Mouse (Mus musculus) spleen, adult 2 months (tissue): ENCODE measurements around the gene Apoa4. TPM values are rescaled to one million over a fixed set of nuclear protein-coding genes. Genes with fewer than 3 reads are reported as not detected.

Experiments
- DNase-seq, 2 experiments: peaks; one replicate each; pipeline versions ENCODE4 v3.0.0 to v3.0.0-alpha.2; 2012 to 2021; ENCODE audit warnings: low spot score in 2 of 2, low read depth in 1 of 2
- H3K27ac ChIP-seq: fragments of 200-500 bp; 2 replicates; pipeline ENCODE4 v1.5.1; 2012; ENCODE audit warnings: low read length, inconsistent platforms; ENCODE audit not compliant: insufficient read depth
- H3K27me3 ChIP-seq: fragments of 200-500 bp; 2 replicates; pipeline ENCODE4 v1.6.1; 2012; ENCODE audit warnings: mild to moderate bottlenecking, moderate library complexity, low read length, inconsistent platforms; ENCODE audit not compliant: control insufficient read depth, insufficient read depth
- H3K36me3 ChIP-seq: fragments of 200-500 bp; 2 replicates; pipeline ENCODE4 v1.6.1; 2012; ENCODE audit warnings: mild to moderate bottlenecking, low read length, inconsistent platforms; ENCODE audit not compliant: control insufficient read depth, insufficient read depth
- H3K4me1 ChIP-seq: fragments of 200-500 bp; 2 replicates; pipeline ENCODE4 v1.6.1; 2011; ENCODE audit warnings: inconsistent platforms; ENCODE audit not compliant: control insufficient read depth, insufficient read depth, insufficient read length
- H3K4me3 ChIP-seq: fragments of 200-500 bp; 2 replicates; pipeline ENCODE4 v1.5.1; 2011; ENCODE audit warnings: mild to moderate bottlenecking, inconsistent platforms; ENCODE audit not compliant: insufficient read depth, insufficient read length; ENCODE audit errors: extremely low read depth
- CTCF ChIP-seq: fragments of 200-500 bp; IDR thresholded peaks from 2 replicates; pipeline ENCODE4 v1.5.1; 2011; ENCODE audit warnings: mild to moderate bottlenecking, inconsistent platforms; ENCODE audit not compliant: insufficient read depth, insufficient read length, insufficient replicate concordance; ENCODE audit errors: extremely low read depth
- POLR2A ChIP-seq: fragments of 200-500 bp; IDR thresholded peaks from 2 replicates; pipeline ENCODE4 v1.6.1; 2011; ENCODE audit warnings: low read depth, low read length, inconsistent platforms
- WGBS: fragments of 180-500 bp; shearing (Covaris S2); methylation state at CpG from one replicate; pipeline ENCODE4 v1.1.7; 2018; 5-methylcytosine and 5-hydroxymethylcytosine counted together
- polyA plus RNA-seq: library from polyadenylated mRNA; depleted of rRNA; stranded (reverse); fragments of >200 nt; gene quantifications from 2 replicates; pipeline ENCODE4 v1.2.3, GENCODE M21; 2012

Apoa4 gene
- polyA plus RNA-seq, 1 experiment: 0.33 TPM

GRCm38 (mm10) chr9:46199609-46200008, 40.9 kb upstream of the Apoa4 start:
- no peak overlapping the region for H3K4me3 ChIP-seq
- H3K27ac ChIP-seq: no peak overlapping the region
- no peak for DNase-seq
- no peaks in the 10 kb centered on the region for H3K27me3 ChIP-seq
- TF ChIP-seq POLR2A (no peak), CTCF (no peak)
- H3K36me3 ChIP-seq: peaks cover 25% of the 10 kb centered on the region
- no peaks in the 10 kb centered on the region for H3K4me1 ChIP-seq
- 81% methylated on average over 2 of the region's 2 CpGs for WGBS

- Histone ChIP-seq H3K27ac (no peak overlapping the region), H3K27me3 (no peaks in the 10 kb centered on the region), H3K4me3 (no peak overlapping the region), H3K4me1 (no peaks in the 10 kb centered on the region), H3K36me3 (peaks cover 28% of the 10 kb centered on the region)
- no peak for DNase-seq
- TF ChIP-seq POLR2A: no peak
- TF ChIP-seq CTCF: no peak
- 75% methylated on average over 10 of the region's 10 CpGs for WGBS
Observed at GRCm38 (mm10) chr9:46206834-46207500, 33.5 kb upstream of the Apoa4 start.

DNA sequence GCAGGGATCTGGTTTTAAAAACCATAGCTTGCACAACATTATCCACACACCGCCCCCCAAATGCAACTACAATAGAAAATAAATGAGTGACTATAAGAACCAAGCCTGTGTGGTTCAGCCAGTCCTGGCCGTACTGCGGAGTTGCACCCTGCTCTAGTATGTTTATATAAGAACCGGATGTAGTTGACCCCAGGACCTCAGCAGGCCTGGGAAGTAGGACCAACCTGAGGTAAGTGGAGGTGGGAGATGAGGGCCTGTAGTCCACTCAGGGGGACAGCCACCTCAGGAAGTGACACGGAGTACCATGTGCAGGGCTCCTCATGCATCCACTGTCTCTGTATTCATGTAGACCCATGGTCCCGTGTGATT, 33.0 kb upstream of the Apoa4 start:
- TF ChIP-seq CTCF (no peak), POLR2A (no peak)
- Histone ChIP-seq H3K4me1 (no peaks in the 10 kb centered on the region), H3K4me3 (no peak overlapping the region), H3K36me3 (peaks cover 32% of the 10 kb centered on the region), H3K27ac (no peak overlapping the region), H3K27me3 (no peaks in the 10 kb centered on the region)
- DNase-seq: no peak
- WGBS: 93% methylated on average over 6 of the region's 6 CpGs

GRCm38 (mm10) chr9:46208401-46208974, 32.0 kb upstream of the Apoa4 start:
- Histone ChIP-seq H3K36me3 (peaks cover 30% of the 10 kb centered on the region), H3K27me3 (no peaks in the 10 kb centered on the region), H3K4me1 (no peaks in the 10 kb centered on the region), H3K27ac (no peak overlapping the region), H3K4me3 (no peak overlapping the region)
- DNase-seq: no peak
- TF ChIP-seq POLR2A (no peak), CTCF (no peak)
- 91% methylated on average over 13 of the region's 13 CpGs for WGBS

DNA sequence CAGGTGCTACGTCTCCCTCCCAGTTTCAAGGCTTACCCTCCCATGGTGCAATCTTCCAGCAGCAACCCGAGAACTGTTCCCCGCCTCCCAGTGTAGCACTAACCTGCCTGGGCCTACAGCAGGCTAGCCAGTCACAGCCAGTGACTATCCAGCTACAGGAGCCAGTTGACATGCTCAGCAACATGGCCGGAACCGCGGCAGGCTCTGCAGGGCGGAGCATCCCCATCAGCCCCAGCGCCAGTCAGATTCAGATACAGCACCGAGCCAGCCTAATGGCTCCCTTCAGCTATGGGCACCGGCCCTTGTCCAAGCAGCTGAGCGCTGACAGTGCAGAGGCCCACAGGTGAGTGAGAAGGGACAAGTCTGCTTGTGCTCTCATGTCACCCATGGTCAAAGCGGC, 30.0 kb upstream of the Apoa4 start:
- H3K27me3 ChIP-seq: no peaks in the 10 kb centered on the region
- no peaks in the 10 kb centered on the region for H3K4me1 ChIP-seq
- H3K36me3 ChIP-seq: peaks cover 30% of the 10 kb centered on the region
- no peak overlapping the region for H3K27ac ChIP-seq
- H3K4me3 ChIP-seq: no peak overlapping the region
- TF ChIP-seq POLR2A (no peak), CTCF (no peak)
- 95% methylated on average over 12 of the region's 12 CpGs for WGBS
- no peak for DNase-seq

DNA sequence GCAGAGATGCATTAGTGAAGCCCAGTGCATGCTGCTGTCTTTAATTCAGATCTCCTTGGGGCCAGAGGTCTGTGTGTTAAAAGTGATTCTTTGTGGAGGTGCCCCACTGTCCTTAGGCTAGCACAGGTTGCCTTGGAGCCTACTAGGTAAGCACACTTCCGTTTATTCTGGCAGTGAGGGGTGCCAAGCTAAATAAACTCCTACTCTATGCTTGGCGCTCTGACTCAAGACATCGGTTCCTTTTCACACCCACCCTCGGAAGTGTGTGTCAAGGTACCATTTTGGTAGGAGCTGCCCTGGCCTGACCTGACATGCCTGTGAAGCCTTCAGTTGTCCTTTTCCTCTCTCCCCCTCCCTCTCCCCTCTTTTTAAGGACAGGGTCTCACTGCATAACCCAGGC, 26.2 kb upstream of the Apoa4 start:
- Histone ChIP-seq H3K4me3 (no peak overlapping the region), H3K36me3 (peaks cover 19% of the 10 kb centered on the region), H3K4me1 (no peaks in the 10 kb centered on the region), H3K27ac (no peak overlapping the region), H3K27me3 (no peaks in the 10 kb centered on the region)
- no peak for DNase-seq
- whole genome bisulfite sequencing: 92% methylated on average over 4 of the region's 4 CpGs
- TF ChIP-seq POLR2A (no peak), CTCF (no peak)

DNA sequence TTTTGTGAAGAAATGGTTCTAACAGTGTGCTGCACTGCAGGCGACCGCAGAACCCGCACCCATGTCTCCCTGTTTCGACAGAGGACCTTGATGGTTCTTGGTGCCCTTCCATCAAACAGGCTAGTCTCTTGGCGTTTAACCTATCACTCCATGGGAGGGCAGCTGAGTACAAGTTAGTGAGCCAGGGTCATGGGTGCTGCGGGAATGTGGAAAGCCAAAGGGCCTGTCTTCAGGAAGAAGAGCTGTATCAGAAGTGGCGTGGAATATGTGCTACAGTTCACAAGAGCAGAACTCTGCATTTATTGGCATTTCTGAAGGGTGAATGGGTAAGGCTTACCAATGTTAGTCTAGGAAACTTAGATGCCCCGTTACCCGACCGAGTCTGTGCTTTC, 25.6 kb upstream of the Apoa4 start:
- Histone ChIP-seq H3K4me3 (no peak overlapping the region), H3K27ac (no peak overlapping the region), H3K4me1 (no peaks in the 10 kb centered on the region), H3K36me3 (peaks cover 17% of the 10 kb centered on the region), H3K27me3 (no peaks in the 10 kb centered on the region)
- TF ChIP-seq CTCF (no peak), POLR2A (no peak)
- 94% methylated on average over 10 of the region's 10 CpGs for WGBS
- DNase-seq: no peak
